9 mouse cellular contexts compared by ENCODE assay signal in the genomic region with DNA sequence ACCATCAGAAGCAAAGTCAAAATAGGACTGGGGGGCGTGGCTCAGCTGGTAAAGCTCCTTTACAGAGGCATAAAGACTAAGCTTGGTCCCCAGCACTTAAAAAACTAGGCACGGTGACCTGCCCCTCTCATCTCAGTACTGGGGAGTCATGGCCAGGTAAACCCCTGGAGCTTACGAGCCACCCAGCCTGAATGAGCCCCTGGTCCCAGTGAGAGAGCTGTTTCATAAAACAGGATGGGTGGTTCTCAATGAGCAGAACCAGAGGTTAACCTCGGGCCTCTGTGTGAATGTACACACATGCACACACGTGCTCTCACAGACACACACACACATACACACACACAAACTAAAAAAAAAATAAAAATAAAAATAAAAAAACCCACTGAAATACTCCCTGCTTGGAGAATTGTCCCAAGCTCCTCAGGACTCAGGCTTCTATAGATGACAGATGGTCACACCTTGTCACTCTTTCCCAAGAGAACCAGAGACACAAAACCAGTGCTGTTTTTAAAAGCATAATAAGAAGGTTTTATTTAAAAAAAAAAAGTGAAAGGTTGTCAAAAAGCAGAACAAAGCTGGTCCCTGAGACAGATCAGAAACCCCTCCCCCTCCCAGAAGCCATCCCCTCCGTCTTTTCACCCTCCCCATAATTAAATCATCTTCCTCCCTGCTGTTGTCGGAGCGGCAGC. TPM values are rescaled to one million over a fixed set of nuclear protein-coding genes. Genes with fewer than 3 reads are reported as not detected.
A peak's percentile ranks its signal among the peaks of the same experiment; 100 is the strongest.
DNase-seq lines count a peak whose midpoint lies in the region; ATAC-seq lines count a peak whose summit lies in the region.
"Had no signal": no experiment of that assay in that cellular context is flagged by ENCODE, and none has a peak within 500 bp of the region (broad histone marks: within the 10 kb centered on the region; RNA-seq: fewer than 3 reads in every experiment).

No protein-coding gene starts in this region.

- peaks cover 20% of the 10 kb centered on the region for H3K4me1 ChIP-seq in kidney, embryonic 15.5 days
- H3K4me1 ChIP-seq in embryonic facial prominence, embryonic 12.5 days, result peaks cover 26% of the 10 kb centered on the region
- H3K4me1 ChIP-seq in hindbrain, embryonic 15.5 days (replicated peaks), result peaks cover 34% of the 10 kb centered on the region
- peaks cover 35% of the 10 kb centered on the region for H3K4me1 ChIP-seq in midbrain, embryonic 14.5 days (ENCODE audit: control insufficient read depth, insufficient read depth, low read length)

- no peaks in the 10 kb centered on the region for H3K36me3 ChIP-seq in kidney, embryonic 15.5 days
- H3K36me3 ChIP-seq in embryonic facial prominence, embryonic 12.5 days, result no peaks in the 10 kb centered on the region
- no peaks in the 10 kb centered on the region for H3K36me3 ChIP-seq in hindbrain, embryonic 15.5 days
- no peaks in the 10 kb centered on the region for H3K36me3 ChIP-seq in midbrain, embryonic 14.5 days (ENCODE audit: control insufficient read depth, insufficient read depth, low read length)

- WGBS in kidney, embryonic 15.5 days, result 27% methylated on average over 8 of the region's 8 CpGs
- WGBS in embryonic facial prominence, embryonic 12.5 days, result 24% methylated on average over 8 of the region's 8 CpGs
- WGBS in hindbrain, embryonic 15.5 days, result 24% methylated on average over 8 of the region's 8 CpGs
- WGBS in midbrain, embryonic 14.5 days, result 22% methylated on average over 8 of the region's 8 CpGs

- peak overlapping the region; percentile 61 for H3K4me2 ChIP-seq in kidney, embryonic 15.5 days
- peak overlapping the region; percentile 58 for H3K4me2 ChIP-seq in embryonic facial prominence, embryonic 12.5 days (replicated peaks)
- peak overlapping the region; percentile 63 for H3K4me2 ChIP-seq in hindbrain, embryonic 15.5 days
- peak overlapping the region; percentile 55 for H3K4me2 ChIP-seq in midbrain, embryonic 14.5 days (ENCODE audit: low read length)

- ATAC-seq in kidney, embryonic 15.5 days (replicated peaks; ENCODE audit: low FRiP score), result peak; percentile 37; the same call in 1 of the 2 replicates
- no peak for ATAC-seq in embryonic facial prominence, embryonic 12.5 days (ENCODE audit: insufficient number of reproducible peaks, insufficient read depth, low FRiP score, low TSS enrichment)
- peak; percentile 29; the same call in 1 of the 2 replicates for ATAC-seq in hindbrain, embryonic 15.5 days (ENCODE audit: low FRiP score, low read depth)
- ATAC-seq in midbrain, embryonic 14.5 days (ENCODE audit: low FRiP score, low TSS enrichment), result peak; percentile 38; the same call in 1 of the 2 replicates
- no peak for ATAC-seq in erythroid progenitor cell, adult 5-6 weeks (replicated peaks; ENCODE audit: low FRiP score, poor library complexity, severe bottlenecking)

- peak overlapping the region; percentile 43 for H3K4me3 ChIP-seq in kidney, embryonic 15.5 days (replicated peaks)
- peak overlapping the region; percentile 32 for H3K4me3 ChIP-seq in embryonic facial prominence, embryonic 12.5 days
- H3K4me3 ChIP-seq in hindbrain, embryonic 15.5 days, result peak overlapping the region; percentile 33
- peak overlapping the region; percentile 30 for H3K4me3 ChIP-seq in midbrain, embryonic 14.5 days (replicated peaks; ENCODE audit: low read depth, low read length)

- DNase-seq in kidney, postnatal 4 days, result no peak
- DNase-seq in midbrain, embryonic 14.5 days, result peak; percentile 32
- DNase-seq in layer of hippocampus, adult 9-10 months (ENCODE audit: low spot score), result no peak
- no peak for DNase-seq in kidney, adult 11 months

- H3K27ac ChIP-seq in kidney, embryonic 15.5 days, result no peak overlapping the region
- peak overlapping the region; percentile 12; the same call in 1 of the 2 replicates for H3K27ac ChIP-seq in embryonic facial prominence, embryonic 12.5 days
- peak overlapping the region; percentile 79 for H3K27ac ChIP-seq in hindbrain, embryonic 15.5 days (replicated peaks)
- H3K27ac ChIP-seq in midbrain, embryonic 14.5 days (replicated peaks; ENCODE audit: low read depth, low read length), result peak overlapping the region; percentile 90

- H3K9me3 ChIP-seq in kidney, embryonic 15.5 days (replicated peaks), result no peaks in the 10 kb centered on the region
- no peaks in the 10 kb centered on the region for H3K9me3 ChIP-seq in embryonic facial prominence, embryonic 12.5 days
- H3K9me3 ChIP-seq in hindbrain, embryonic 15.5 days, result no peaks in the 10 kb centered on the region
- no peaks in the 10 kb centered on the region for H3K9me3 ChIP-seq in midbrain, embryonic 14.5 days (ENCODE audit: control insufficient read depth, low read length)

- peaks cover 3% of the 10 kb centered on the region; the same call in 1 of the 2 replicates for H3K27me3 ChIP-seq in kidney, embryonic 15.5 days
- 0 out of 2 replicates have a peak, but pooled peaks cover 6% of the 10 kb centered on the region for H3K27me3 ChIP-seq in embryonic facial prominence, embryonic 12.5 days
- no peaks in the 10 kb centered on the region for H3K27me3 ChIP-seq in hindbrain, embryonic 15.5 days
- no peaks in the 10 kb centered on the region for H3K27me3 ChIP-seq in midbrain, embryonic 14.5 days (ENCODE audit: control insufficient read depth, insufficient read depth, low read length)

- peak overlapping the region; percentile 21 for H3K9ac ChIP-seq in kidney, embryonic 15.5 days
- H3K9ac ChIP-seq in embryonic facial prominence, embryonic 12.5 days, result peak overlapping the region; percentile 33
- H3K9ac ChIP-seq in hindbrain, embryonic 15.5 days, result peak overlapping the region; percentile 48
- peak overlapping the region; percentile 43 for H3K9ac ChIP-seq in midbrain, embryonic 14.5 days (replicated peaks; ENCODE audit: low read length)

RNA-seq across cellular contexts. Expression of a gene that starts 32.6 kb away (rescaled TPM):
- polyA plus RNA-seq in kidney, embryonic 15.5 days (2015; fragmentation: Nextera tagmentation; extraction: Ambion mirVana), result not detected in 2 replicates
- not detected in 2 replicates for polyA plus RNA-seq in embryonic facial prominence, embryonic 12.5 days (2016; fragmentation: Nextera tagmentation; extraction: Ambion mirVana)
- polyA plus RNA-seq in hindbrain, embryonic 15.5 days (2015; fragmentation: Nextera tagmentation; extraction: Ambion mirVana), result not detected in 2 replicates
- not detected in 2 replicates for polyA plus RNA-seq in midbrain, embryonic 14.5 days (2014; fragmentation: Nextera tagmentation; extraction: Ambion mirVana)
- total RNA-seq in erythroid progenitor cell, adult 5-6 weeks (2015; ENCODE audit: low replicate concordance), result not detected in 2 replicates
- not detected in 2 replicates for total RNA-seq in erythroid progenitor cell, adult 5-6 weeks (2017; ENCODE audit: low replicate concordance)
- total RNA-seq: left cerebral cortex, postnatal 4 days had no signal

RNA-seq across cellular contexts. Expression of a gene that starts 47.9 kb away (rescaled TPM):
- 26.7 and 29.9 TPM in 2 replicates for polyA plus RNA-seq in kidney, embryonic 15.5 days (2015; fragmentation: Nextera tagmentation; extraction: Ambion mirVana)
- 75.9 and 81.8 TPM in 2 replicates for polyA plus RNA-seq in embryonic facial prominence, embryonic 12.5 days (2016; fragmentation: Nextera tagmentation; extraction: Ambion mirVana)
- 48.4 and 51.1 TPM in 2 replicates for polyA plus RNA-seq in hindbrain, embryonic 15.5 days (2015; fragmentation: Nextera tagmentation; extraction: Ambion mirVana)
- polyA plus RNA-seq in midbrain, embryonic 14.5 days (2014; fragmentation: Nextera tagmentation; extraction: Ambion mirVana), result 57.4 and 60.2 TPM in 2 replicates
- not detected in 2 replicates for total RNA-seq in erythroid progenitor cell, adult 5-6 weeks (2015; ENCODE audit: low replicate concordance)
- total RNA-seq in erythroid progenitor cell, adult 5-6 weeks (2017; ENCODE audit: low replicate concordance), result 1.3 TPM in 1 of 2 replicates, not detected in the other

Comparison
In these comparisons a context has a peak if more than half of its experiments do, and no peak if none do; other contexts are left out.
1. ATAC-seq: peak in kidney, embryonic 15.5 days (single experiment), hindbrain, embryonic 15.5 days (single experiment) and midbrain, embryonic 14.5 days (single experiment); none in embryonic facial prominence, embryonic 12.5 days (single experiment) and erythroid progenitor cell, adult 5-6 weeks (single experiment).
2. Peak in every context shown above with its lines, with median percentiles within 50 percentile points of each other: H3K4me2 ChIP-seq, H3K4me3 ChIP-seq and H3K9ac ChIP-seq.